Mouse (Mus musculus): Measurements from ENCODE around the gene Grip1.

The Grip1 gene

GRCm38 (mm10) chr10:119757219-119757618 is 303.6 kb downstream of the Grip1 start:
- DNase-seq (ENCODE audit: low spot score), result no peak

DNA sequence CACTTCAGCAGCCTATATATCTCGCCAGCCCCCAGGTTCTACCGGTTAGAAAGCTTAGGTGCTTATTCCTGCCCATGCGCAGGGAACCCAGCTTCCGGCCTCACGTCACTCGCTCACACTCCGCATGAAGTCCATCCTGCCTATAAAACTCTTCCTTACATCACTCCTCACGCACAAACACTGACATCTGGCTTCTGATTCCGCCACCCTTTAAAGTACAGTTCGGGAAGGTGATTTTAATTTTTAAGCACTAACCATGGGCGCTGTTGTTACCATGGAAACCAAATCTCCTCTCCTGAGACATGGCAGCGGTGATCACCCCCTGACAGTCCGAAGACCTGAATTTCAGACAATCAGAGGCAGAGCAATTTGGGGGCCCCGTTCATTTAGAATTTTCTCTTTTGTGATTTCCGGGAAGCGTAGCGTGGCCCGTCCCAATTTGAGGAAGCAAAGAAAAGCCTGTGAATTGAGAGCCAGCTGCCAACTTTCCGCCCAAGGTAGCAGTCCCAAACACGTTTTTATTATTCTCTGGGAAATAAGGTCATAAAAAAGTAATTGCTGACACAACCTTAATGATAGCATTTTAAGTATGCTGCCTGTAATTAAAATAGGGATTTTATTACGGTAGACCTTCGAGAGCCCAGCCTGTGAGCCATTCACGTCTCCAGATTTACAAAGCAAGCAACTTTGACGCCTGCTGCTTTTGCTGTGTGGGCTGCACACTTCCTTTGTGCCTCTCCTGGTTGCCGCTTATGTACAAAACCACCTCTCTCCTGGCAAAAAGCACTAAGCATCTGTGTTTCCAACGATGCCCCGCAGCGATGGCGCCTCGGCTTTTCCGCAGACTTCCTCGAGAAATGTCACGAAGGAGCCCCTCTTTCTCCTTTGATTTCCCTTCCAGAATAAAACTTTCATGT is 308.1 kb downstream of the Grip1 start:
- no peak for DNase-seq (ENCODE audit: low spot score)

DNA sequence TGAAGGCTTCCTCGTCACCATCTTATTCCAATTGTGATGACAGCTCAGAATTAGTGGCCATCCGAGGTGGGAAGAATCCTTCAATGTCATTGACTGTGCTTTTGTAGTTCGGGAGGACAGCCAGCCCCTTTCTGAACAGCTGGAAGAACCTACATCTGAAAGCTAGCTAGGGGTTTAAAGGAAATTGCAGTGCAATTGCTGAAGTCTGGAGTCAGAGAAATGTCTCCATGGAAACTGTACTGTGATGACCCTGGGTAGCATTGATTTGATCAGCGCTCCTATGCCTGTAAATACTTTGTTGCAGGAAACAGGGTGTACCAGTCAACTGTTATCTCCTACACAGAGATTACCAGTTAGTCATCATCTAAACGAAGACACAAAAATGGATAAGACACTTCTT is 325.2 kb downstream of the Grip1 start:
- DNase-seq (ENCODE audit: low spot score), result no peak

DNA sequence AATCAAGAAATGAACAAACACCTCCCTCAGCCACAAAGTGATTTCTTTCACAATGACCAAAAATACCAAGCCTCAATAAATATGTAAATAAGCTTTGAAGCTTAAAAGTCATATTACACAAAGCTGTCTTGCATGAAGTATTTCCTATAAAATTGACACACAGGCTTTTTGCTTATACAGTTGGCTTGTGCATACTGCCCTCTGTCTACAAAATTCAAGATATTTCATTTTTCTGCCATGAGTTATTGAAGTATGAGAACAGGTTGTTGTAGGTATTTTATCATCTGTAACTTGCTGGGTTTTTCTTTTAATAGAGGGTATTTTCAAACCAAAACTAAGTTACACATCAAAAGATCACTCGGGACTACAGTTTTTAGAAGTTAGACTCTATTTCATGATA is 326.0 kb downstream of the Grip1 start:
- DNase-seq (ENCODE audit: low spot score), result no peak

DNA sequence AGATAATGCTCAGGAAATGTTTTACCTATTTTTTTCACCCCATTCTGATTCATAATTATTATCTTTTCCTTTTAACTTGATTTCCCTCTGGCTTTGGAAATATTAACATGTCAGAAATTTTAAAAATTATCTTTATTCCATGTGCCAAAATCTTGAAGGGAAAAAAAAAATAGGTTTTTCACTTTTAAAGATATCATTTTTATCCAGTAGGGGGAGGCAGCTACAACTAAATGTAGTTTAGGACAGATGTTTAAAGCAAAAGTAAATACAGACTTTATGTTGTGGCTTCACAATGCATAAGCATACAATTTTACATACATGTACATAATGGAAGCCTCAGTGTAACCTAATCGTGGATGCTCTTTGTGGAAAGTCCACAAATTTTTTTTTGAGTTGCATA is 336.9 kb downstream of the Grip1 start:
- DNase-seq (ENCODE audit: low spot score), result no peak

GRCm38 (mm10) chr10:119802421-119802820 is 348.8 kb downstream of the Grip1 start:
- no peak for DNase-seq (ENCODE audit: low spot score)

GRCm38 (mm10) chr10:119803633-119804422 is 350.2 kb downstream of the Grip1 start:
- DNase-seq (ENCODE audit: low spot score), result peak; percentile 13

DNA sequence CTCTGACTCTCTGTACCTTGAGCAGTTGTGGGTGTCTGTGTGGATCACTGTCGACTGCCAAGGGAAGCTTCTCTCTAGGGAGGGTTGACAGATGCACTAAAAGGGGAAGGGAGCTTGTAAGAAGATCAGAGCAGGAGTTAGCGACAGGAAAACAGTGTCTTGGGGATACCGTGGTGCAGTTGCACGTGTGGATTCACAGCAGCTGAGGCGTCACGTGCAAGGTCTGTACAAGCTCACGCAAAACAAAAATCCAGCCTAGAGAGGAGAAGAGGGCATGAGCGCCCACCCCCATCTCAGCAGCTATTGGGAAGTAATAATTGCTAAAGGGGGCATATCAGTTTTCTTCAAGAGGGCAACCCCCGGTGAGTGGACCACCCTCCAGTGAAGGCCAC is 350.8 kb downstream of the Grip1 start:
- DNase-seq (ENCODE audit: low spot score), result no peak

DNA sequence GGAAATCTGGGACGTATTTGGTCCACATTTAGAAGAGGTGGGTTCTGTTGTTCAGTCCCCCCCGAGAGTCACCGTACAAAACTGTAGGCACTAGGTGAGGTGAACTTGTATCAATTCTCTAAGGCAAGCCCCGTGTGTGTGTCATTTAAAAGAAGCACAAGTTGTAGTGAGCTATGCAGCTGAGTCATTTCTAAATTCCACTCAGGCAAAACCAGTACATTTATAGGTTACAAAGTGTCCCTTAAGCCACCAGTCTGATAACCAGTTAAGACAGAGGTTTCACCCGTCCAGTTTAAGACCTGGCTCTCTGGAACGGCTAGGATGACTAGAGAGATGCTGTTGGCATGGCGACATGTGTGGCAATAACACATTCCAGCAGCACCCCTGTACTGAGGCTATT is 351.5 kb downstream of the Grip1 start:
- DNase-seq (ENCODE audit: low spot score), result no peak

- no peak for DNase-seq (ENCODE audit: low spot score)
These were observed 352.5 kb downstream of the Grip1 start for GRCm38 (mm10) chr10:119806151-119806550.

- no peak for DNase-seq (ENCODE audit: low spot score)
These were observed 354.8 kb downstream of the Grip1 start for GRCm38 (mm10) chr10:119808384-119808783.

DNA sequence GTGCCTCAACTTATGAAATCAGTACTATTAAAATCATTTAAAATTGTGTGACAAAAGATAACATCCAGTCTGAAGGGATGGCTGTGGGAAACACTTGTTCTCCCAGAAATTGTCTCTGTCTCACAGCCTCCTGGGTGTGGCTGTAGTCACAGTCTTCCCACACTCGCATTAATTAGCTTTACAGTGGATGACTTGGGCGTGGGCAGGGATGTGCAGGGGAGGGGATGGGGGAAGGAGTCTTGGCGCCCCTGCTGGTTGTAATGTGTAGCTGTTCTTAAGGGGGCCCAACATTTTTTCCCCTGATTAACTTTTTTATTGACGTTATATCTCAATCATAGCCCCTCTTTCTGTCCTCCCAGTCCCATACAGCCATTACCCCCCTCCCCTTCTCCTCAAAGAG is 360.5 kb downstream of the Grip1 start:
- no peak for DNase-seq (ENCODE audit: low spot score)

GRCm38 (mm10) chr10:119816001-119816400 is 362.4 kb downstream of the Grip1 start:
- no peak for DNase-seq (ENCODE audit: low spot score)

- DNase-seq (ENCODE audit: low spot score), result no peak
These were observed 364.8 kb downstream of the Grip1 start for GRCm38 (mm10) chr10:119818381-119818780.

DNA sequence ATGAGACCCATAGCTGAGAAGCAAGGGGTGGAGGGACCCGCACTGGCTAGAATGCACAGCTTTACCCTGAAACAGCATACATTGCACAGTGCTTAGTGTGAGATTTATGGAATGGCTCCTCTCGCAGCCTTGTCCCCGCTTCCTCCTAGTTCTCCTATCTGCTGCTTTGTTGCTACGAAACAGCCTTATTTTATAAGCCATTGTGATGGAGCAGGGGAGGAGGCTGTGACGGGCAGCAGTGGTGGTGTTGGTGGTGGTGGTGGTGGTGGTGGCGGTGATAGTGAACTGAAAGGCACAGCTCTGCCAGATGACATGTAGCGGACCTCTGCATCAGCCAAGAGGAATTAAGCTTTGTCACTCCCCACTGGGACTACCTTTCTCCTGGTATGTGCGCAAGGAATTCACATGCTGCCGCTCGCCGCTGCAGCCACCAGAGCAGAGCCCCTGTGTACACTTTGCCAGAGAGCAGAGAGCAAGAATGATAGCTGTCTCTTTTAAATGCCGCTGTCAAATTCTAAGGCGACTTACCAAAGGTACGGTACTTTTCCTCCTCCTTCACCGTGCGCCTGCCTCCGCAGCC is 365.6 kb downstream of the Grip1 start:
- DNase-seq (ENCODE audit: low spot score), result no peak

GRCm38 (mm10) chr10:119819740-119820139 is 366.1 kb downstream of the Grip1 start:
- DNase-seq (ENCODE audit: low spot score), result no peak

DNA sequence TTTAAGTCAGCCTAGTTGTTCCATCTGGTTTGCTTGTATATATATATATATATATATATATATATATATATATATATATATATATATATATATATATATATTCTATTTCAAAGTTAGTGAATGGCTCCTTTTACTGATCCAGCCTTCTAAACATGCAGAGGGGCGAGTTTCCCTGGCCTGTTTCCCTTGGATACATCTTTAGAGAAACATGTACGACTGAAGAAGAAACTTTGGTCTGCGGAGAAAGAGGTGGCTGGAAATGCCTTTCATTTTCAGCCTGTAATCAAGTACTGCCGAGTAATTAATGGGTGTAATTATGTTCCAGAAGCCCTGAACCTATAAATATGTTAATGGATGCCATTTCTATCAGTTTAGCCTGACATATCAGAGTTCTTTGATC is 366.8 kb downstream of the Grip1 start:
- no peak for DNase-seq (ENCODE audit: low spot score)

GRCm38 (mm10) chr10:119823691-119824090 is 370.1 kb downstream of the Grip1 start:
- no peak for DNase-seq (ENCODE audit: low spot score)

DNA sequence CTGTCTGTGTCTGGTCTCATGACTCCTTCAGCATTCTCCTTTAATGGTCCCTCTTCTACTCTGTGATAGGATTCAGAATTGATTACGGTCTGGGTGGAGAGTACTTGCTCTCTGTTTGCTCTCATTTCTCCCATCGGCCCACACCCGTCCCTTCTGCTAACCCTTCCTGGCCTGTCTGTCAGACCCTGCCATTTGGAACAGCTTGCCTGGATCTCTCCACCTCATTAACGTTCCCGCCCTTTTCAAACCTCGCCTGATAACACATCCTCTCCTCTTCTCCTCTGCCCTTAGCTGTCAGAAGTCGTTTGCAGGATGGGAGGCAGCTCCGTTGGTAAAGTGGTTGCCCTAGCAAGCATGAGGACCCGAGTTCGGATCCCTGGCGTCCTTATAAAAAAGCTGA is 370.9 kb downstream of the Grip1 start:
- DNase-seq (ENCODE audit: low spot score), result no peak

DNA sequence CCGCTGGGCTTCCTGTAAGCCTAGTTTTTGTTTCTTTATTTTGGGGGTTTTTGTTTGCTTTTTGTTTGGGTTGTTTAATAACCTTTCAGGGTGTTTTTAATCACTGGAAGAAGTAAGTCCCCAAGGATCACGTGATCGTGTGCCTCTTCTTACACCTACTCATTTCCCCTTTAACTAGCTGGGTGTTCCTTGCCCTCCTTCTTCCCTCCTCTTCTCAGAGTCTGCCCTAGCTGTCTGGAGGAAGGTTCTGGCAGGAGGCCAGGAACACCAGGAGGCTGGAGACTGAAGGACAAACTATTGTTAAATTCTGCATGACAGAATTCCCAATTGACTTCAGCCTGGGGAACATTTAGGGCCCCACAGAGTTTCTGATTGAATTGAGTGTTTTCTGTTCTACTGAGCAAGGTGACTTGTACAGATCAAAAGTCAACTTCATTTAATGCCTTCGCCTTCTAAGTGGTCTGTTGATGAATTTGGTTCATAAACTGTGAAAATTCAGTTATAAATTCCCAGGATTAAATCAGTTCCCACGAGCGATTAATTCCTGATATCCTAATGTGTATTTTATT is 376.8 kb downstream of the Grip1 start:
- DNase-seq (ENCODE audit: low spot score), result peak; percentile 41

DNA sequence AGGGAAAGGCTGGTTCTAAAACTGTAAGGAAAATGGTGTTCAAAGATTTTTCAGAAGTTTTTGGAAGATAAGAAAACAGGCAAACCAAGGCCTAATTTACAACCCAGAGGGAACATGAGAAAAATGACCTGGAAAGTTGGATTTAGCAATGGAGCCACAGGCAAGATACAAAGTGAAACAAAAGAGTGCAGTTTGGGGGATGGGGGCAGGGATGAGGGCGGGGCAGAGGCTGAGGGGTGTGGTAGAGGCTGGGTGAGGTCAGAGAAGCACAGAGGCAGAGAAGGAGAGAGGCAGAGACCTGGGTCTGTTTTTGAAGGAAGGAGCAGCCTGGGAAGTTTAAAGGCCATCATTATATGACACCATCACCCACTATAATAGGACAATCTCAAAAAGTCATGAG is 377.5 kb downstream of the Grip1 start:
- DNase-seq (ENCODE audit: low spot score), result no peak

DNA sequence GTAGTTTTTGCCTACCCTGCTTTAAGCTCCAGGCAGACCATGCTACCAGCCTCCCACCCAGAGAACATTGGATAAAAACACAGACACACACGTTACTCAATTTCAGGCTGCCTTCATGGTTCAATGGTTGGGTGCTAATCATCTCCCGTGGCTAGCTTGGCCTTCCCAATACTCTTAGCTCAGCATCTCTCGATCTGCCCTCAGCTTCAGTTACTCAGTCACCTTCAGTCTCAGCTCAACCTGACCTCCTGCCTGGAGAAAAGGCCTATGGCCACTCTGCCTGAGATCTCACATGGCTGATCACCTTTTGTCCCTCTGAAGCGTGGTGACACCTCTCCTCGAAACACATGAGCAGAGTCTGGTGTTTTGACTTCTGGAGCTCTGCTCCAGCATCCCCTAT is 379.7 kb downstream of the Grip1 start:
- no peak for DNase-seq (ENCODE audit: low spot score)

- no peak for DNase-seq (ENCODE audit: low spot score)
These were observed 380.5 kb downstream of the Grip1 start for GRCm38 (mm10) chr10:119834122-119834521.

All from urinary bladder, postnatal 14 days (tissue).